Mouse (Mus musculus) erythroid progenitor cell, adult 5-6 weeks (primary cell): ENCODE data around the gene Fchsd2. TPM values are rescaled to one million over a fixed set of nuclear protein-coding genes. Genes with fewer than 3 reads are reported as not detected.

Experiments used
- ATAC-seq: replicated peaks from 2 replicates; pipeline ENCODE4 v1.8.0; 2016; ENCODE audit warnings: moderate number of reproducible peaks, mild to moderate bottlenecking, moderate TSS enrichment, inconsistent platforms; ENCODE audit not compliant: poor library complexity, low FRiP score, severe bottlenecking
- total RNA-seq, 2 experiments: library from RNA; stranded (forward) in 1 of 2; stranded (reverse) in 1 of 2; fragments of 150-400 nt in 1 of 2; fragments of 186-747, 209-891 nt in 1 of 2; gene quantifications; 2 replicates each; pipeline versions ENCODE4 v1.2.3 to v1.2.4; 2015 to 2017; ENCODE audit warnings: low replicate concordance in 2 of 2

The Fchsd2 gene
- total RNA-seq, 2 experiments from 2014 or later, result 11.7 to 13.8 TPM

DNA sequence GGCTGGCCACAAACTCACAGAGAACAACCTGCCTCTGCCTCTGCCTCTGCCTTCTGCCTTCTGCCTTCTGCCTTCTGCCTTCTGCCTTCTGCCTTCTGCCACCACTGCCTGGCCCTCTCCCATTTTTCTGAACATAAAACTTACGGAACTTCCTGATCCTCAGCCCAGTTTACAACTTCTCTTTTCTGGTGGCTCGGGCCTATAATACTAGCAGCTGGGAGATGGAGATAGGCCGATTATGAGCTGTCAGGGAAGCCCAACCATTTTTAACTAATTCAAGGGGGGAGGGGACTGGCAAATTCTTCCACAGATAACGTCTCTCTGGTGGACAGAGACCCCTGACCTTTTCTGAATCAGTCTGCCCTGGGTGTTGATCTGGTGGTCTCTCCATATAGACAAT lies 22.3 kb upstream of the Fchsd2 start:
- ATAC-seq, result no peak

- ATAC-seq, result no peak
Observed at GRCm38 (mm10) chr7:101071020-101071419, 21.6 kb upstream of the Fchsd2 start.

DNA sequence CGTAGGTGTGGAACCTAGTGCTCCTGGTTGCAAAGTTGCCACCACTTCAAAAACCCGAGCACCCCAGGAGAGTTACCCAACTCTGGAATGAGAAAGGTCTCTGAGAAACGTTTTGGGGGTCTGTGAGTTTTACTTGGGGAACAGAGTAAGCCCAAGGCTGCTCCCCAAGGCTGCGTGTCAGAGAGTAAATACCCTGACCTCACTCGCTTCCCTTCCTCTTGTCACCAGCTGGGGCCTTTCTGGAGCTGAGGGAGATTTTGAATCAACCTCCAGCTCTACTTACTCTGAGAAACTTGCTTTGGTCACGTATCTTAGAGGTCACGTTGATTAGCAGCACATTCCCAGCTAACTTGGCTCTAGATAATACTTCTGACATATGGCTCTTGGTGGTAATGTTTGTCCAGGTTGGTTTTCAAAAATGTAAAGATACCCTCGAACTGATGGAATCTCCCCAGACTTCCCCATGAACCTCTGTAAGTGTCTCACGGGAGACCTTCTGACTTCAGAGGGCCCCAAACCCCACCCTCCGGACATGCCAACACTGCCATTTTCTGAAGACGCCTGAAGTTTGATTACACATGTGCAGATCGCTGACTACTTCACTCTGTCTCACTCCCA lies 20.4 kb upstream of the Fchsd2 start:
- ATAC-seq, result no peak

DNA sequence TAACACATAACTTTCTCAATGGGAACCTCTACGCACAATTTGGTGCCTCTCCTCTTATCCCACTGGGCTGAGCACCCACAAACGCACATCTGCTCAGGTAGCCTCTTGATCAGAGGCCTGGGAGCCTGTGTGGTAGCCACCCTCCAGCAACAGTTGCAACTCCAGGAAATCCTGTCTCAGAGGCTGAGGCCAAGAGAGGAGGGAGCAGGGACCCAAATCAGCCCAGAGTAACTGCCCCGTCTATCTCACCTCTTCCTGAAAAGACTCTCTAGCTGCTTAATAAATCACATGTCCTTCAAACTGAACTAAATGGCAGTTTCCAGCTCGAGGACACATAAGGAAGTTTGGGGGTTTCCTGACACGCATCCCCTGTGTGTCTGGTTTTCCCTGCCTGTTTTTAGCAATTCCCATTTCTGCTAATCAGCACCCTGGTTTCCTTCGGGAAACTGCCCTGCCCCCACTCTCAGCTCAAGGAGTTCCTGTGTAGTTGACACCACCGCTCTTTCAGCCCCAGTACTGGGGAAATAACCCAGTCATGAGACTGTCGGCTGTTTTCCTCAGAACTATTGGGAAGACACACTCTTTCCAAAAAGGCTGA lies 18.4 kb upstream of the Fchsd2 start:
- ATAC-seq, result no peak

GRCm38 (mm10) chr7:101083562-101084166 lies 9.0 kb upstream of the Fchsd2 start:
- no peak for ATAC-seq

- no peak for ATAC-seq
Observed at GRCm38 (mm10) chr7:101084816-101085456, 7.7 kb upstream of the Fchsd2 start.

GRCm38 (mm10) chr7:101085779-101086178 lies 6.9 kb upstream of the Fchsd2 start:
- ATAC-seq, result no peak

DNA sequence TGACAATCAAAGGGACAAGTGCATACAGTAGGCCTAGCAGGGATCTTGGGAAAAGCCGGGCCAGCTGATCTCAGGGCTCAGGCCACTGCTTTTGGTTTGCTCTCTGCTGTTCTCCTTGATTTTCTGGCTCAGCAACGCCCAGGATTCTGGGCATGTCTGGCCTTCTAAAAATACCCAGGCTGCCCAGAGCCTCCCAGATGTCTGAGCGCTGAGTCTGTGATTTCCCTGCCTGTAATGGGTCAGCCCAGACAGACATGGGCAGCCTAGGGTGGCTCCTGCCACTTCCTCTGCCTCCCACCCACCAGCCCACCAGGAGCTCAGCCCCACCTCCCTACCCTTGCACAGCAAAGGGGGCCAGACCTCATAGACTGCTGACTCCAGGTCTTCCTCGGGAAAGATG lies 4.0 kb upstream of the Fchsd2 start:
- no peak for ATAC-seq

DNA sequence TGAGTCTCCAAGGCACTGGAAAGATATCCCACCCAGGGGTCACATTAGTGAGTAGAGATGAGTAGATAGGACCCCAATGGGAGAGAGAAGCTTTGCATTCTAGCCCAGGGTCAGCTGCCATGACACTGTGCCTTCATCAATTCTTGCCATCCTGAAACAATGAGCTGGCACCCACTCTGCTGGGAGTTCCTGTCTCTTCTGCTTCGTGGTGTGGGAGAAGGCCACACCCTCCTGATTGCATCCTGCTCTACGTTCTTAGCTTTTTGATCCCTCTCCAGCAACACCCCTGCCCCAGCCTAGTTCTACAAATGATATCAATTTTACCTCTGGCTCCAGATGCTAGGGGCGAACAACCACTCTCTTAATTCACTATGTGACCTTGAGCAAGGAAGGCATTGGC lies 3.4 kb upstream of the Fchsd2 start:
- no peak for ATAC-seq

DNA sequence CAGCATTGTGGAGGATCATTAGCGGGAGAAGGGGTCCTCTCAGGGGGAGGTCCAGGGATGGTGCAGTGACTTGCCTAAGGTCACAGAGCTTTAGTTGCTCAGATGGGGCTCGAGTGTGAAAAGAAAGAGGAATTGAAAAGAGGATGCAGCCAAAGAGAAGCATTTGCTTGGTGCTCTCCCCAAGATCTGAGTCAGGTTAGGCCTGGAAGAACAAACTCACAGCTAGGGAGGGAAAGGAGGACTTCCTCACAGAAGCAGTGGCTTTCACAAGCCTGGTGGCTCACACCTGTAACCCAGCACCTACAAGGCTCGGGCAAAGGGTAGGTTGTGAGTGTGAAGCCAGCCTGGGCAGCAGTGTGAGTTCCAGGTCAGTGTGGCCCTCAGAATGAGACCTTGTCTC lies 568 bp downstream of the Fchsd2 start:
- no peak for ATAC-seq

DNA sequence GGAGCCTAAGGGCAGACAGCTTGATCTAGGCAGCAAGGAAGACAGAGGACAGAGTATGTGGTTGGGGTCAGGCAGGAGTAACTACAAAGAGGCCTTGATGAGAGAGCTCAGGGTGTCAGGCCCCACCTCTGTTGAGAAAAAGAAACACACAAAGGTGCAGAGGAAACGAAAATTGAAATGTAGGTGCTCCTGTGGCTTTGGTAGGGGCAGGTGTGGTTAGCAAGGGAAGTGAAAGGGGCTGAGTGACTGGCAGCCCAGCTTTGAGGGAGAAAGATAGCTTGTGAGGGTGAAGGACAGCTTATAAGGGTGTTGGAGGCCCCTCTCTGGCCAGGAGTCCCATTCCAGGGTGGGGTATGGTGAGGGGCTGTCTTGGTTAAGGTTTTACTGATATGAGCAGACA lies 2.1 kb downstream of the Fchsd2 start:
- no peak for ATAC-seq

- ATAC-seq, result no peak
Observed at GRCm38 (mm10) chr7:101095560-101095959, 2.9 kb downstream of the Fchsd2 start.

DNA sequence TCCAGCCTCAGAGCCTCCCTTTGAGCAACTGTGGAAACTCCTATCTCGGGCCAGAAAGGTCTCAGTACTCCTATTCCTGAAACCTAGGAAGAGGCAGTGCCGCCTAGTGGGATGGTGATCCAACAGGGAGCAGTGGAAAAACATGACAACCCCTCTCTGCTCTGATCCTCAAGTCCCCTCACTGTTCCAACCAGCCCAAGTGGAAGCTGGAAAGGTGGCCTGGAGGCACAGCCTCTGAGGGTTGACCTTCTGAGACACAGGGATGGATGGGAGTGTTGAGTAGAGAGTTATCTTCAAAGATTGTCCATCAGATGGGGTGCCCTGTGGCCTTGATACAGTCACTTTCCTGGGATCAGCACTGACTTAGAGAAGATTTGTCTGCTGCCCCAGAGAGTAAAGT lies 3.9 kb downstream of the Fchsd2 start:
- ATAC-seq, result no peak

GRCm38 (mm10) chr7:101097084-101097483 lies 4.4 kb downstream of the Fchsd2 start:
- ATAC-seq, result no peak

GRCm38 (mm10) chr7:101099981-101100380 lies 7.3 kb downstream of the Fchsd2 start:
- no peak for ATAC-seq

DNA sequence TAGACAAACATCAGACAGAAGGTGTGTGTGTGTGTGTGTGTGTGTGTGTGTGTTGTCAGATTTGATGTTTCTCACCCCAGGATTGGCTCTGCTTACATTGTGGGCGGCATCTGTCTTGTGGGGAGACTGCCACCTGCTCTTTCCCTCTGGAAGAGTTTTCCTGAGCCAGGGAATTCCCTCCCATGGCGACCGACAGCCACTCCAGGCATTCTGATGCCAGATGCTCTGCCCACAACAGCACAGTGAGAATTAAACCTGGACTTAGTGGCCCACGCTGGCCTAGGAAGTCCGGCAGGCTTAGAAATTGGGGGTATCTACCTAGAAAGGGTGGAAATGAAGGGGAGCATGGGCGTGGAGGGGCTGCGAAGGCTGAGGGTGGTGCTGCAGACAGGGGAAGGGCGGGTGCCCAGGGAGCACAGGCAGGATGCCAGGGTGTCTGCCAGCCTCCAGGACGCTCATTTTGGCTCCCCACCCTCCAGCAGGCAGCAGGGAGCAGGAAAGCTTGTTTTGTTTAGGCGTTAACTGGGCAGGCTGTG lies 8.6 kb downstream of the Fchsd2 start:
- no peak for ATAC-seq

GRCm38 (mm10) chr7:101106666-101107065 lies 14.0 kb downstream of the Fchsd2 start:
- no peak for ATAC-seq

- no peak for ATAC-seq
Observed at GRCm38 (mm10) chr7:101107073-101107810, 14.6 kb downstream of the Fchsd2 start.

DNA sequence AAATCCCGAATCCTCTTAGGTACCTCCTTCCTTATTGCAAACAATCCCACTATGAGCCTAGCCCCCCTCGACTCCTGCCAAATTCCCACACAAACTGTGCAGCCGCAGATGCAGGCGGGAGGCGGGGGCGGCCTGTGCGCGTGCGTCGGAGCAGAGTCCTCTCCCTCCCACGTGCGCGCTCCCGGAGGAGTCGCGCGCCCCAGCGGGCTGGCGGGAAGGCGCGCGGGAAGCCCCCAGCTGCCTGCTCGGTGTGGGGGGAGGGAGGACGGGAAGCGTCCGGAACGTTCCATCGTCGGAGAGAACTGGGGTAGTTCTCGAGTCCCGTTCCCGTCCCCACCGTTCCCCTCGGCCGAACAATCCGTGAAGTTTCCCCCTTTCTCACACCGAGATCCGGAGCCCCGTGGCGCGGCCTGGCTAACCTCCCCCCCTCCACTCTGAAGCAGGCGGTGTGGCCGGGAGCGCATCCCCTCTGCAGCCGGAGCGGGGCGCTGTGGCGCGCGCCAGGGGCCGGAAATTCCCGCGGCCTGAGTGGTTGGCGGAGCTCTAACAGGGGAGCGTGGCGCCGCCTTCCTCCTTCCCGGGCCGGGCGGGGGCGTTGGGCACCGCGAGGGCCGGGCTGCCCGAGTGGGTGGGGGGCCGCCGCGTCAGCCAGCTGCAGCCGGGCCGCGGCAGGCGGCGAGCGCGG lies 15.4 kb downstream of the Fchsd2 start:
- ATAC-seq, result peak; percentile 77

DNA sequence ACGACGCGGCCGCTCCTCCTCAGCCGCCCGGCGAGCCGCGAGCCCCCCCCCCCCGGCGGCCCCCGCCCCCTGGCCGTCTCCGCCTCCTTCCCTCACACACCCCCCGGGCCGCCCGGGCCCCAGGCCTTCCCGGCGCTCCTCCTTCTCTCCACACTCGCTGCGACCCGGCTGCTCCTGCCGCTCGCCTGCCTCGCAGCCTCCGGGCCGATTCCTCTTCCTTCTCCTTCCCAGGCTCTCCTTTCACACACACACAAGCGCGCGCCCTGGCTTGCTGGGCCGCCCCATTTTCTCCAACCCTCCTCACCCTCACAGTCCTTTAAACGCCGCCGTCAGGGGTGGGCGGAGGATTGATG lies 16.0 kb downstream of the Fchsd2 start:
- peak; percentile 50 for ATAC-seq
